Mouse (Mus musculus) mesoderm, embryonic 11.5 days (tissue): ENCODE measurements around the gene Gatad2a.

Experiments used
- DNase-seq: peaks from one replicate; pipeline ENCODE4 v3.0.0-alpha.2; 2012; ENCODE audit warnings: low read depth, low spot score

Gene Gatad2a

GRCm38 (mm10) chr8:69874654-69875053 lies 121.5 kb downstream of the Gatad2a start:
- no peak for DNase-seq

GRCm38 (mm10) chr8:69874155-69874554 lies 122.0 kb downstream of the Gatad2a start:
- peak; percentile 70 for DNase-seq

GRCm38 (mm10) chr8:69870907-69871306 lies 125.3 kb downstream of the Gatad2a start:
- DNase-seq: no peak

- no peak for DNase-seq
Measured at GRCm38 (mm10) chr8:69870003-69870765, 126.0 kb downstream of the Gatad2a start.

GRCm38 (mm10) chr8:69867696-69868326 lies 128.4 kb downstream of the Gatad2a start:
- DNase-seq: no peak

GRCm38 (mm10) chr8:69864180-69864579 lies 132.0 kb downstream of the Gatad2a start:
- no peak for DNase-seq

GRCm38 (mm10) chr8:69863387-69864020 lies 132.7 kb downstream of the Gatad2a start:
- no peak for DNase-seq

- no peak for DNase-seq
Measured at GRCm38 (mm10) chr8:69861251-69861650, 134.9 kb downstream of the Gatad2a start.

GRCm38 (mm10) chr8:69860807-69861206 lies 135.4 kb downstream of the Gatad2a start:
- no peak for DNase-seq
